In the genomic region with DNA sequence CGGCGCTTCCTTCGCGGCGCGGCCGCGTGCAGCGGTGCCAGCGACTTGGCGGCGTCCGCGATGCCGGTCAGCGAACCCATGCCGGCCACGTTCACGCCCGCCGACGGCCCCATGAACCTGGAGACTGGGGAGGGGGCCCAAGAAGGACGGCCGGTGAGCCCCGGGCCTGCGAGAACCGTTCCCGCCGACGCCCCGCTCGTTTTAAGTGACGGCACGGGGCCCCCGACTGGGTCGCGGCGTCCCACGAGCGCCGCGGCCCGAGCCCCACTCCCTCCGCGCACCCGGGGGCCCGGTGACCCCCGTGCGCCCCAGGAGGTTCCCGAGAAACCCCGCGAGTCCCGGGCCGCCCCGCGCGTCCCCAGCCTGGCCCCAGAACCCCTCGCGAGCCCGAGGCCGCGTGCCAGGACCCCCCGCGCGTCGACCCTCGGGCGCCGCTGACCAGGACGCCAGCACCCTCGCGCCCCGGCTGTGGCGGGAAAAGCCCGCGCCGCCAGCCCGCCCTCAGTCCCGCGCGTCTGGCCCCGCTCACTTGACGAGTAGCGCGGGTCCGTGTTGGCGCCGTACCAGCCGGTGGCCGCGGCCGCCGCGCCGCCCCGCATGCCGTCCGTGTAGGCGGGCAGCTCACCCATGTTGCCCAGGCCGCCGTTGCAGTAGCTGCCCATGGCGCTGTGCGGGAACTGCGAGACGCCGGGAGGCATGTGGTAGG, we compare ENCODE assay signal across 8 mouse cellular contexts. TPM values are rescaled to one million over a fixed set of nuclear protein-coding genes. Genes with fewer than 3 reads are reported as not detected.
DNase-seq lines count a peak whose midpoint lies in the region; ATAC-seq lines count a peak whose summit lies in the region.

No protein-coding gene starts in this region.

- under 1% methylated on average over 93 of the region's 106 CpGs for WGBS in heart, embryonic 12.5 days
- WGBS in limb, embryonic 11.5 days, result 1% methylated on average over 85 of the region's 106 CpGs

- ATAC-seq in heart, embryonic 12.5 days (ENCODE audit: insufficient number of reproducible peaks, low FRiP score), result peak; percentile 45; the same call in 1 of the 2 replicates
- ATAC-seq in limb, embryonic 11.5 days (ENCODE audit: insufficient number of reproducible peaks, low FRiP score, low TSS enrichment, low read depth), result peak; percentile 65; the same call in 1 of the 2 replicates

- H3K4me2 ChIP-seq in heart, embryonic 12.5 days, result peak overlapping the region; percentile 86
- H3K4me2 ChIP-seq in limb, embryonic 11.5 days (ENCODE audit: low read depth, severe bottlenecking), result peak overlapping the region; percentile 40

- DNase-seq in retina, postnatal 1 day, result peak; percentile 63
- no peak for DNase-seq in retina, embryonic 14.5 days (ENCODE audit: low spot score)
- peak; percentile 29 for DNase-seq in embryo, embryonic 9.5 days (ENCODE audit: extremely low spot score)
- peak; percentile 55 for DNase-seq in limb, embryonic 11.5 days (ENCODE audit: low spot score)
- DNase-seq in splenic B cell, adult 2 months (ENCODE audit: low read depth, low spot score), result peak; percentile 34
- DNase-seq in adipocyte (ENCODE audit: low spot score), result no peak
- DNase-seq in frontal cortex, postnatal 14 days (ENCODE audit: low spot score in 2 of 2), result no peak

- no peaks in the 10 kb centered on the region for H3K36me3 ChIP-seq in heart, embryonic 12.5 days
- H3K36me3 ChIP-seq in limb, embryonic 11.5 days (ENCODE audit: control insufficient read depth, insufficient read depth, low read length), result no peaks in the 10 kb centered on the region
- H3K36me3 ChIP-seq in splenic B cell, adult 2 months (ENCODE audit: control insufficient read depth, insufficient read depth, low read length, poor library complexity, severe bottlenecking), result no peaks in the 10 kb centered on the region

- peaks cover 50% of the 10 kb centered on the region for H3K27me3 ChIP-seq in heart, embryonic 12.5 days (replicated peaks)
- peaks cover 47% of the 10 kb centered on the region for H3K27me3 ChIP-seq in limb, embryonic 11.5 days (ENCODE audit: control insufficient read depth, insufficient read depth, low read length)
- peaks cover 4% of the 10 kb centered on the region for H3K27me3 ChIP-seq in splenic B cell, adult 2 months (ENCODE audit: control insufficient read depth, insufficient read depth, low read length, poor library complexity, severe bottlenecking)

- H3K9me3 ChIP-seq in heart, embryonic 12.5 days (replicated peaks), result 0 out of 2 replicates have a peak, but pooled peaks cover 3% of the 10 kb centered on the region
- no peaks in the 10 kb centered on the region for H3K9me3 ChIP-seq in limb, embryonic 11.5 days (ENCODE audit: control insufficient read depth, low read length)

- peaks cover 20% of the 10 kb centered on the region for H3K4me1 ChIP-seq in heart, embryonic 12.5 days (replicated peaks)
- H3K4me1 ChIP-seq in limb, embryonic 11.5 days (ENCODE audit: control insufficient read depth, insufficient read depth, low read length), result peaks cover 3% of the 10 kb centered on the region; the same call in 1 of the 2 replicates

- H3K27ac ChIP-seq in heart, embryonic 12.5 days (ENCODE audit: poor library complexity, severe bottlenecking), result no peak overlapping the region
- no peak overlapping the region for H3K27ac ChIP-seq in limb, embryonic 11.5 days (replicated peaks; ENCODE audit: low read depth, low read length)

- H3K4me3 ChIP-seq in heart, embryonic 12.5 days, result peak overlapping the region; percentile 53
- H3K4me3 ChIP-seq in limb, embryonic 11.5 days (ENCODE audit: low read depth, low read length), result peak overlapping the region; percentile 17; the same call in 1 of the 2 replicates

- peak overlapping the region; percentile 17; the same call in 1 of the 2 replicates for H3K9ac ChIP-seq in heart, embryonic 12.5 days
- no peak overlapping the region for H3K9ac ChIP-seq in limb, embryonic 11.5 days (ENCODE audit: low read length)

RNA-seq across cellular contexts. Expression of a gene that starts 0.7 kb away (rescaled TPM):
- not detected in 2 replicates for polyA plus RNA-seq in heart, embryonic 12.5 days (2016; fragmentation: Nextera tagmentation; extraction: Ambion mirVana)
- not detected in 2 replicates for polyA plus RNA-seq in limb, embryonic 11.5 days (2014; fragmentation: Nextera tagmentation; extraction: Ambion mirVana)

Comparison
In these comparisons a context has a peak if more than half of its experiments do, and no peak if none do; other contexts are left out.
1. DNase-seq: peak in retina, postnatal 1 day (single experiment), embryo, embryonic 9.5 days (single experiment), limb, embryonic 11.5 days (single experiment) and splenic B cell, adult 2 months (single experiment); none in retina, embryonic 14.5 days (single experiment), adipocyte (single experiment) and frontal cortex, postnatal 14 days (0 of 2).